In genomic region chr4:84540531-84540930, GRCm38 (mm10) we compare ENCODE assay signal across 17 mouse cellular contexts.
DNase-seq lines count a peak whose midpoint lies in the region; ATAC-seq and TF ChIP-seq lines count a peak whose summit lies in the region.
"Had no signal": no experiment of that assay in that cellular context is flagged by ENCODE, and none has a peak within 500 bp of the region (broad histone marks: within the 10 kb centered on the region; RNA-seq: fewer than 3 reads in every experiment).

No protein-coding gene starts in this region.

- ATAC-seq in heart, embryonic 14.5 days (ENCODE audit: insufficient number of reproducible peaks, insufficient read depth, low FRiP score, low read depth), result no peak
- ATAC-seq: hindbrain, postnatal 0 days; midbrain, embryonic 16.5 days had no signal

- H3K4me3 ChIP-seq in gastrocnemius, adult 2 months, result no peak overlapping the region; the same call in 1 of the 2 replicates
- H3K4me3 ChIP-seq in heart, embryonic 14.5 days (ENCODE audit: control insufficient read depth in 1 of 2, insufficient read depth in 1 of 2, low read depth in 1 of 2, low read length in 2 of 2), result no peak overlapping the region
- no peak overlapping the region for H3K4me3 ChIP-seq in hindbrain, embryonic 10.5 days
- H3K4me3 ChIP-seq: heart, embryonic 13.5 days; limb, embryonic 12.5 days; liver, embryonic 15.5 days had no signal

- H3K36me3 ChIP-seq in heart, embryonic 14.5 days (ENCODE audit: control insufficient read depth, insufficient read depth, low read length), result no peaks in the 10 kb centered on the region
- no peaks in the 10 kb centered on the region for H3K36me3 ChIP-seq in hindbrain, embryonic 10.5 days
- H3K36me3 ChIP-seq: heart, embryonic 13.5 days; limb, embryonic 12.5 days; liver, embryonic 15.5 days had no signal

- TF ChIP-seq CTCF in gastrocnemius, adult 2 months (IDR thresholded peaks at IDR 0.05), result no peak

- H3K27me3 ChIP-seq in heart, embryonic 14.5 days (ENCODE audit: control insufficient read depth, insufficient read depth, low read length), result peaks cover 7% of the 10 kb centered on the region
- peaks cover 21% of the 10 kb centered on the region for H3K27me3 ChIP-seq in hindbrain, embryonic 10.5 days (ENCODE audit: insufficient read depth, poor library complexity, severe bottlenecking)
- H3K27me3 ChIP-seq: limb, embryonic 12.5 days had no signal

- intact Hi-C loops in gastrocnemius, adult 2 months (cut with DNase I), result loop anchor here (10.0 kb wide), 1 partner anchor 456 kb away; no protein-coding TSS in a partner anchor

- H3K27ac ChIP-seq in gastrocnemius, adult 2 months, result peak overlapping the region; percentile 74
- H3K27ac ChIP-seq in heart, embryonic 14.5 days (replicated peaks in 1 of 2; ENCODE audit: control insufficient read depth in 1 of 2, insufficient read depth in 1 of 2, low read depth in 2 of 2, low read length in 2 of 2), result no peak overlapping the region
- no peak overlapping the region for H3K27ac ChIP-seq in hindbrain, embryonic 10.5 days
- H3K27ac ChIP-seq: heart, embryonic 13.5 days; hindbrain, postnatal 0 days; limb, embryonic 12.5 days; liver, embryonic 15.5 days had no signal

- H3K9me3 ChIP-seq in heart, embryonic 14.5 days (ENCODE audit: control insufficient read depth, low read length), result no peaks in the 10 kb centered on the region
- no peaks in the 10 kb centered on the region for H3K9me3 ChIP-seq in hindbrain, embryonic 10.5 days
- H3K9me3 ChIP-seq: heart, embryonic 13.5 days; limb, embryonic 12.5 days; liver, embryonic 15.5 days had no signal

- peaks cover 0 to 2% of the 10 kb centered on the region in 2 experiments; a peak in 3 of 4 replicates for H3K4me1 ChIP-seq in heart, embryonic 14.5 days (ENCODE audit: control insufficient read depth in 2 of 2, insufficient read depth in 2 of 2, low read length in 2 of 2)
- peaks cover 6% of the 10 kb centered on the region; the same call in 1 of the 2 replicates for H3K4me1 ChIP-seq in hindbrain, embryonic 10.5 days (replicated peaks)
- H3K4me1 ChIP-seq: liver, embryonic 15.5 days had no signal

- peak; percentile 43 for DNase-seq in gastrocnemius, adult 2 months
- DNase-seq in gastrocnemius, postnatal 4 days (ENCODE audit: low spot score in 2 of 2), result no peak
- peak; percentile 88 for DNase-seq in ovary, adult 18-20 months (ENCODE audit: low spot score)
- no peak for DNase-seq in ovary, postnatal 10 days (ENCODE audit: low spot score)
- peak; percentile 76 for DNase-seq in ovary, postnatal 36 days (ENCODE audit: low spot score)
- no peak for DNase-seq in hindbrain, embryonic 10.5 days (ENCODE audit: low spot score)
- no peak for DNase-seq in right cerebral cortex, postnatal 10 days (ENCODE audit: low spot score in 2 of 2)
- DNase-seq: B cell, adult 2 months; cerebellum, postnatal 14 days; kidney, adult 18-20 months; right cerebral cortex, postnatal 4 days had no signal

- 33% methylated on average over 6 of the region's 6 CpGs for WGBS in heart, embryonic 14.5 days
- 78% methylated on average over 6 of the region's 6 CpGs for WGBS in hindbrain, embryonic 10.5 days

- H3K4me2 ChIP-seq in heart, embryonic 14.5 days (ENCODE audit: low read length), result peak overlapping the region; percentile 5; the same call in 1 of the 2 replicates
- H3K4me2 ChIP-seq: heart, embryonic 13.5 days; limb, embryonic 12.5 days; liver, embryonic 15.5 days had no signal

- H3K9ac ChIP-seq in heart, embryonic 14.5 days (ENCODE audit: low read length), result no peak overlapping the region
- H3K9ac ChIP-seq: heart, embryonic 13.5 days; limb, embryonic 12.5 days; liver, embryonic 15.5 days had no signal

Comparison
In these comparisons a context has a peak if more than half of its experiments do, and no peak if none do; other contexts are left out.
1. DNase-seq: peak in gastrocnemius, adult 2 months (single experiment), ovary, adult 18-20 months (single experiment) and ovary, postnatal 36 days (single experiment); none in gastrocnemius, postnatal 4 days (0 of 2), ovary, postnatal 10 days (single experiment), hindbrain, embryonic 10.5 days (single experiment) and right cerebral cortex, postnatal 10 days (0 of 2).